ENCODE assay signal across 8 mouse cellular contexts in genomic region chr15:84720291-84721204, GRCm38 (mm10). TPM values are rescaled to one million over a fixed set of nuclear protein-coding genes. Genes with fewer than 3 reads are reported as not detected.
A peak's percentile ranks its signal among the peaks of the same experiment; 100 is the strongest.
DNase-seq lines count a peak whose midpoint lies in the region; ATAC-seq and TF ChIP-seq lines count a peak whose summit lies in the region.

No protein-coding gene starts in this region.

- peak overlapping the region; percentile 73 for H3K4me2 ChIP-seq in heart, postnatal 0 days (ENCODE audit: low read depth, low read length)
- peak overlapping the region; percentile 66 for H3K4me2 ChIP-seq in liver, embryonic 12.5 days
- H3K4me2 ChIP-seq in neural tube, embryonic 15.5 days = peak overlapping the region; percentile 48

- peak overlapping the region; percentile 5; the same call in 1 of the 2 replicates for H3K27ac ChIP-seq in heart, postnatal 0 days (ENCODE audit: low read depth)
- H3K27ac ChIP-seq in liver, embryonic 12.5 days = no peak overlapping the region
- no peak overlapping the region for H3K27ac ChIP-seq in neural tube, embryonic 15.5 days (replicated peaks)

- ATAC-seq in common myeloid progenitor, adult 5-6 weeks (replicated peaks; ENCODE audit: low read depth, poor library complexity, severe bottlenecking) = 0 out of 2 replicates have a peak, but pooled peaks have one; percentile 28
- peak; percentile 59; the same call in 1 of the 2 replicates for ATAC-seq in heart, postnatal 0 days (ENCODE audit: insufficient read depth, low read depth)
- ATAC-seq in liver, embryonic 12.5 days = no peak
- no peak for ATAC-seq in neural tube, embryonic 15.5 days (ENCODE audit: low FRiP score)

- no peaks in the 10 kb centered on the region for H3K27me3 ChIP-seq in heart, postnatal 0 days (ENCODE audit: control insufficient read depth, insufficient read depth, low read length)
- peaks cover 46% of the 10 kb centered on the region for H3K27me3 ChIP-seq in liver, embryonic 12.5 days (replicated peaks)
- H3K27me3 ChIP-seq in neural tube, embryonic 15.5 days (replicated peaks) = peaks cover 27% of the 10 kb centered on the region

- H3K4me3 ChIP-seq in heart, postnatal 0 days (ENCODE audit: low read depth, low read length) = peak overlapping the region; percentile 49
- peak overlapping the region; percentile 43 for H3K4me3 ChIP-seq in liver, embryonic 12.5 days
- peak overlapping the region; percentile 13; the same call in 1 of the 2 replicates for H3K4me3 ChIP-seq in neural tube, embryonic 15.5 days (replicated peaks)

- H3K9me3 ChIP-seq in heart, postnatal 0 days (replicated peaks; ENCODE audit: control insufficient read depth, low read length) = no peaks in the 10 kb centered on the region
- H3K9me3 ChIP-seq in liver, embryonic 12.5 days (replicated peaks) = no peaks in the 10 kb centered on the region
- no peaks in the 10 kb centered on the region for H3K9me3 ChIP-seq in neural tube, embryonic 15.5 days (replicated peaks)

- 8% methylated on average over 33 of the region's 33 CpGs for WGBS in heart, postnatal 0 days
- WGBS in liver, embryonic 12.5 days (ENCODE audit: insufficient replicate concordance) = 7% methylated on average over 33 of the region's 33 CpGs
- 6% methylated on average over 33 of the region's 33 CpGs for WGBS in neural tube, embryonic 15.5 days

- H3K36me3 ChIP-seq in heart, postnatal 0 days (replicated peaks; ENCODE audit: control insufficient read depth, insufficient read depth, low read length) = no peaks in the 10 kb centered on the region
- no peaks in the 10 kb centered on the region for H3K36me3 ChIP-seq in liver, embryonic 12.5 days
- H3K36me3 ChIP-seq in neural tube, embryonic 15.5 days = no peaks in the 10 kb centered on the region

- H3K9ac ChIP-seq in heart, postnatal 0 days (replicated peaks; ENCODE audit: low read depth, low read length) = peak overlapping the region; percentile 35; the same call in 1 of the 2 replicates
- H3K9ac ChIP-seq in liver, embryonic 12.5 days = no peak overlapping the region
- no peak overlapping the region for H3K9ac ChIP-seq in neural tube, embryonic 15.5 days (replicated peaks)

- H3K4me1 ChIP-seq in heart, postnatal 0 days (ENCODE audit: control insufficient read depth, insufficient read depth) = peaks cover 9% of the 10 kb centered on the region; the same call in 1 of the 2 replicates
- peaks cover 15% of the 10 kb centered on the region; the same call in 1 of the 2 replicates for H3K4me1 ChIP-seq in liver, embryonic 12.5 days
- peaks cover 10% of the 10 kb centered on the region for H3K4me1 ChIP-seq in neural tube, embryonic 15.5 days

- no peak for TF ChIP-seq EP300 in heart, postnatal 0 days (IDR thresholded peaks at IDR 0.05; ENCODE audit: low read depth)

- peak; percentile 21 for DNase-seq in gastrocnemius, postnatal 14 days
- no peak for DNase-seq in gastrocnemius, postnatal 36 days
- peak; percentile 57 for DNase-seq in heart, postnatal 0 days (ENCODE audit: low spot score)
- no peak for DNase-seq in cerebellum, postnatal 36 days
- DNase-seq in cerebellum, adult 11 months = no peak

- no peak for TF ChIP-seq CTCF in heart, postnatal 0 days (IDR thresholded peaks at IDR 0.05; ENCODE audit: low read depth)

- intact Hi-C loops in gastrocnemius, postnatal 14 days (cut with DNase I; ENCODE audit: low total_unique reads) = no loop called here
- intact Hi-C loops in gastrocnemius, postnatal 36 days (cut with DNase I) = no loop called here

RNA-seq across cellular contexts. Expression of gene Arhgap8, which starts 0.7 kb away (rescaled TPM):
- total RNA-seq in gastrocnemius, postnatal 14 days (2021) = under 1 TPM in 1 of 2 experiments, not detected in 1; 0.29 TPM
- total RNA-seq in gastrocnemius, postnatal 36 days (2021) = under 1 TPM; 0.17 to 0.38 TPM
- not detected in 2 replicates for total RNA-seq in common myeloid progenitor, adult 5-6 weeks (2017)
- total RNA-seq in heart, postnatal 0 days (2014; rRNA removed; ENCODE audit: low replicate concordance) = 3.7 TPM in 1 of 2 replicates, not detected in the other
- polyA plus RNA-seq in heart, postnatal 0 days (2015; fragmentation: Nextera tagmentation; extraction: Ambion mirVana) = 1.2 and 1.3 TPM in 2 replicates
- 0.88 and 0.91 TPM in 2 replicates for polyA plus RNA-seq in liver, embryonic 12.5 days (2016; fragmentation: Nextera tagmentation; extraction: Ambion mirVana)
- 2.0 and 10.0 TPM in 2 replicates for polyA plus RNA-seq in neural tube, embryonic 15.5 days (2015; fragmentation: Nextera tagmentation; extraction: Ambion mirVana)

RNA-seq across cellular contexts. Expression of gene Prr5, which starts 51.1 kb away (rescaled TPM):
- 1 to 10 TPM; 7.3 to 8.5 TPM for total RNA-seq in gastrocnemius, postnatal 14 days (2021)
- 1 to 10 TPM; 3.4 to 3.5 TPM for total RNA-seq in gastrocnemius, postnatal 36 days (2021)
- 6.3 and 6.6 TPM in 2 replicates for total RNA-seq in common myeloid progenitor, adult 5-6 weeks (2017)
- 7.3 and 14.8 TPM in 2 replicates for total RNA-seq in heart, postnatal 0 days (2014; rRNA removed; ENCODE audit: low replicate concordance)
- polyA plus RNA-seq in heart, postnatal 0 days (2015; fragmentation: Nextera tagmentation; extraction: Ambion mirVana) = 5.6 and 6.5 TPM in 2 replicates
- polyA plus RNA-seq in liver, embryonic 12.5 days (2016; fragmentation: Nextera tagmentation; extraction: Ambion mirVana) = 12.6 and 14.1 TPM in 2 replicates
- polyA plus RNA-seq in neural tube, embryonic 15.5 days (2015; fragmentation: Nextera tagmentation; extraction: Ambion mirVana) = 29.3 and 33.6 TPM in 2 replicates

Comparison
In these comparisons a context has a peak if more than half of its experiments do, and no peak if none do; other contexts are left out.
1. DNase-seq: peak in gastrocnemius, postnatal 14 days (single experiment) and heart, postnatal 0 days (single experiment); none in gastrocnemius, postnatal 36 days (0 of 2), cerebellum, postnatal 36 days (0 of 2) and cerebellum, adult 11 months (single experiment).
2. ATAC-seq: peak in common myeloid progenitor, adult 5-6 weeks (single experiment) and heart, postnatal 0 days (single experiment); none in liver, embryonic 12.5 days (single experiment) and neural tube, embryonic 15.5 days (single experiment).
3. Peak in every context shown above with its lines, with median percentiles within 50 percentile points of each other: H3K4me2 ChIP-seq and H3K4me3 ChIP-seq.